Mouse (Mus musculus) hindbrain, embryonic 14.5 days (tissue): ENCODE measurements around the gene Olfr1371. TPM values are rescaled to one million over a fixed set of nuclear protein-coding genes. Genes with fewer than 3 reads are reported as not detected.
"Not testable (repeated sequence)": the region's sequence is repeated elsewhere in the genome, so short reads cannot be mapped to it uniquely, and the experiment has no call there.

Experiments
- ATAC-seq: fragments of 200-750 bp; cut with Nextera tagmentation; 2 replicates; pipeline ENCODE4 v1.8.0; 2017; ENCODE audit warnings: moderate number of reproducible peaks, mild to moderate bottlenecking, moderate TSS enrichment, moderate library complexity; ENCODE audit not compliant: low FRiP score
- DNase-seq: peaks from one replicate; pipeline ENCODE4 v3.0.0-alpha.2; 2015; ENCODE audit warnings: low spot score
- H3K27ac ChIP-seq: fragments of 300-500 bp; sonication (generic); 2 replicates; pipeline ENCODE4 v1.5.1; 2014; ENCODE audit warnings: mild to moderate bottlenecking, moderate library complexity
- H3K27me3 ChIP-seq: fragments of 300-500 bp; sonication (generic); 2 replicates; pipeline ENCODE4 v1.6.1; 2014; ENCODE audit warnings: mild to moderate bottlenecking, low read length, mixed read lengths; ENCODE audit not compliant: control insufficient read depth, insufficient read depth
- H3K36me3 ChIP-seq: fragments of 300-500 bp; sonication (generic); replicated peaks from 2 replicates; pipeline ENCODE4 v1.6.1; 2014; ENCODE audit not compliant: control insufficient read depth, insufficient read depth
- H3K4me1 ChIP-seq: fragments of 300-500 bp; sonication (generic); replicated peaks from 2 replicates; pipeline ENCODE4 v1.6.1; 2014; ENCODE audit warnings: antibody characterized with exemption, low read length, mixed read lengths; ENCODE audit not compliant: control insufficient read depth, insufficient read depth
- H3K4me2 ChIP-seq: fragments of 300-500 bp; sonication (generic); replicated peaks from 2 replicates; pipeline ENCODE4 v1.6.1; 2014; ENCODE audit warnings: mild to moderate bottlenecking, moderate library complexity
- H3K4me3 ChIP-seq: fragments of 300-500 bp; sonication (generic); replicated peaks from 2 replicates; pipeline ENCODE4 v1.5.1; 2014; ENCODE audit warnings: mild to moderate bottlenecking, low read length
- H3K9ac ChIP-seq: fragments of 300-500 bp; sonication (generic); 2 replicates; pipeline ENCODE4 v1.6.1; 2014
- H3K9me3 ChIP-seq: fragments of 300-500 bp; sonication (generic); 2 replicates; pipeline ENCODE4 v1.6.1; 2016; ENCODE audit warnings: low read length; ENCODE audit not compliant: control insufficient read depth
- WGBS: fragments of 180-500 bp; shearing (Covaris S2); extraction: QIAGEN DNeasy Blood & Tissue Kit; methylation state at CpG from one replicate; pipeline ENCODE4 v1.1.7; 2014; 5-methylcytosine and 5-hydroxymethylcytosine counted together
- polyA plus RNA-seq: library from polyadenylated mRNA; unstranded; fragments of >200 nt; fragmentation: Nextera tagmentation; extraction: Ambion mirVana; gene quantifications from 2 replicates; pipeline ENCODE4 v1.2.1, GENCODE M21; 2014

The Olfr1371 gene
- polyA plus RNA-seq, 1 experiment from 2014 or later, result not detected

GRCm38 (mm10) chr11:52179897-52180296, 33.9 kb downstream of the Olfr1371 start:
- not testable (repeated sequence) for DNase-seq, H3K27ac ChIP-seq, H3K9me3 ChIP-seq, H3K9ac ChIP-seq, H3K4me1 ChIP-seq, H3K4me3 ChIP-seq, H3K27me3 ChIP-seq, ATAC-seq, H3K36me3 ChIP-seq, H3K4me2 ChIP-seq
- WGBS, result 80% methylated on average over 2 of the region's 3 CpGs

- ATAC-seq (no peak), DNase-seq (no peak)
- Histone ChIP-seq H3K27ac (no peak overlapping the region), H3K9ac (peak overlapping the region; percentile 24; the same call in 1 of the 2 replicates), H3K4me1 (no peaks in the 10 kb centered on the region), H3K4me2 (peak overlapping the region; percentile 63), H3K36me3 (no peaks in the 10 kb centered on the region), H3K4me3 (peak overlapping the region; percentile 31), H3K9me3 (no peaks in the 10 kb centered on the region), H3K27me3 (peaks cover 47% of the 10 kb centered on the region)
- WGBS, result 23% methylated on average over 12 of the region's 12 CpGs
These were observed 45.3 kb downstream of the Olfr1371 start for GRCm38 (mm10) chr11:52168461-52168860.

- H3K36me3 ChIP-seq, H3K9me3 ChIP-seq, DNase-seq, H3K27ac ChIP-seq, H3K4me1 ChIP-seq: not testable (repeated sequence)
- peak; percentile 59; the same call in 1 of the 2 replicates for ATAC-seq
- H3K4me2 ChIP-seq, result peak overlapping the region; percentile 63
- H3K9ac ChIP-seq, result peak overlapping the region; percentile 24; the same call in 1 of the 2 replicates
- peak overlapping the region; percentile 31 for H3K4me3 ChIP-seq
- H3K27me3 ChIP-seq, result peaks cover 47% of the 10 kb centered on the region
- WGBS, result under 1% methylated on average over 28 of the region's 42 CpGs
These were observed 45.9 kb downstream of the Olfr1371 start for GRCm38 (mm10) chr11:52167901-52168302.

- no peak for ATAC-seq
- 2% methylated on average over 21 of the region's 21 CpGs for WGBS
- no peaks in the 10 kb centered on the region for H3K4me1 ChIP-seq
- no peaks in the 10 kb centered on the region for H3K36me3 ChIP-seq
- H3K27me3 ChIP-seq, result peaks cover 47% of the 10 kb centered on the region
- H3K4me3 ChIP-seq, result no peak overlapping the region
- DNase-seq, result no peak
- H3K27ac ChIP-seq, result no peak overlapping the region
- no peaks in the 10 kb centered on the region for H3K9me3 ChIP-seq
- no peak overlapping the region for H3K4me2 ChIP-seq
- no peak overlapping the region for H3K9ac ChIP-seq
These were observed 46.7 kb downstream of the Olfr1371 start for GRCm38 (mm10) chr11:52167126-52167525.

- H3K9me3 ChIP-seq, result no peaks in the 10 kb centered on the region
- no peak overlapping the region for H3K27ac ChIP-seq
- ATAC-seq (no peak), DNase-seq (no peak)
- H3K4me2 ChIP-seq, result no peak overlapping the region
- no peak overlapping the region for H3K9ac ChIP-seq
- H3K4me1 ChIP-seq, result no peaks in the 10 kb centered on the region
- WGBS, result 37% methylated on average over 10 of the region's 10 CpGs
- H3K4me3 ChIP-seq, result no peak overlapping the region
- peaks cover 24% of the 10 kb centered on the region for H3K27me3 ChIP-seq
- no peaks in the 10 kb centered on the region for H3K36me3 ChIP-seq
These were observed 49.9 kb downstream of the Olfr1371 start for GRCm38 (mm10) chr11:52163926-52164325.

Other genes with a start within 250 kb of the Olfr1371 start
- 117 and 129 TPM in 2 replicates for gene Cdkn2aipnl, start 246.3 kb downstream of the Olfr1371 start, polyA plus RNA-seq
- 150 and 157 TPM in 2 replicates for gene Ube2b, start 213.2 kb downstream of the Olfr1371 start, polyA plus RNA-seq
- 25.9 and 27.0 TPM in 2 replicates for gene Cdkl3, start 209.8 kb downstream of the Olfr1371 start, polyA plus RNA-seq
- 165 and 180 TPM in 2 replicates for gene Ppp2ca, start 115.3 kb downstream of the Olfr1371 start, polyA plus RNA-seq
- gene Olfr1373, start 68.5 kb downstream of the Olfr1371 start, polyA plus RNA-seq, result not detected in 2 replicates
- gene Skp1a, start 18.0 kb upstream of the Olfr1371 start, polyA plus RNA-seq, result 1,059 and 1,060 TPM in 2 replicates
- 6.9 and 7.2 TPM in 2 replicates for gene Tcf7, start 69.0 kb upstream of the Olfr1371 start, polyA plus RNA-seq
- gene Vdac1, start 146.9 kb upstream of the Olfr1371 start, polyA plus RNA-seq, result 295 and 334 TPM in 2 replicates
- gene 9530068E07Rik, start 182.4 kb upstream of the Olfr1371 start, polyA plus RNA-seq, result 138 and 152 TPM in 2 replicates